Mouse (Mus musculus) heart, embryonic 16.5 days (tissue): ENCODE data around the gene Trip12. TPM values are rescaled to one million over a fixed set of nuclear protein-coding genes. Genes with fewer than 3 reads are reported as not detected.

Source experiments
- ATAC-seq: fragments of 200-750 bp; cut with Nextera tagmentation; replicated peaks from 2 replicates; pipeline ENCODE4 v1.8.0; 2017; ENCODE audit warnings: moderate number of reproducible peaks; ENCODE audit not compliant: insufficient read depth, low FRiP score; ENCODE audit errors: extremely low read depth
- H3K27ac ChIP-seq: fragments of 300-500 bp; sonication (generic); 2 replicates; pipeline ENCODE4 v1.5.1; 2014; ENCODE audit warnings: mild to moderate bottlenecking, low read length, control low read depth, moderate library complexity
- H3K27me3 ChIP-seq: fragments of 300-500 bp; sonication (generic); 2 replicates; pipeline ENCODE4 v1.6.1; 2014; ENCODE audit warnings: low read length, mixed read lengths; ENCODE audit not compliant: control insufficient read depth, insufficient read depth
- H3K36me3 ChIP-seq: fragments of 300-500 bp; sonication (generic); 2 replicates; pipeline ENCODE4 v1.6.1; 2014; ENCODE audit not compliant: control insufficient read depth, insufficient read depth
- H3K4me1 ChIP-seq: fragments of 300-500 bp; sonication (generic); 2 replicates; pipeline ENCODE4 v1.6.1; 2014; ENCODE audit warnings: low read length, mixed read lengths; ENCODE audit not compliant: control insufficient read depth, insufficient read depth
- H3K4me2 ChIP-seq: fragments of 300-500 bp; sonication (generic); 2 replicates; pipeline ENCODE4 v1.6.1; 2014; ENCODE audit warnings: low read depth, mild to moderate bottlenecking, control low read depth, low read length
- H3K4me3 ChIP-seq: fragments of 300-500 bp; sonication (generic); 2 replicates; pipeline ENCODE4 v1.5.1; 2014; ENCODE audit warnings: mild to moderate bottlenecking, control low read depth, low read length
- H3K9ac ChIP-seq: fragments of 300-500 bp; sonication (generic); 2 replicates; pipeline ENCODE4 v1.6.1; 2014; ENCODE audit warnings: low read length, control low read depth
- H3K9me3 ChIP-seq: fragments of 300-500 bp; sonication (generic); replicated peaks from 2 replicates; pipeline ENCODE4 v1.6.1; 2016; ENCODE audit warnings: low read length; ENCODE audit not compliant: control insufficient read depth
- WGBS: fragments of 180-500 bp; shearing (Covaris S2); extraction: QIAGEN DNeasy Blood & Tissue Kit; methylation state at CpG from one replicate; pipeline ENCODE4 v1.1.7; 2014; 5-methylcytosine and 5-hydroxymethylcytosine counted together
- polyA plus RNA-seq: library from polyadenylated mRNA; unstranded; fragments of >200 nt; fragmentation: Nextera tagmentation; extraction: Ambion mirVana; gene quantifications from 2 replicates; pipeline ENCODE4 v1.2.1, GENCODE M21; 2015

Trip12 gene
- polyA plus RNA-seq, 1 experiment from 2014 or later = 48.9 TPM

DNA sequence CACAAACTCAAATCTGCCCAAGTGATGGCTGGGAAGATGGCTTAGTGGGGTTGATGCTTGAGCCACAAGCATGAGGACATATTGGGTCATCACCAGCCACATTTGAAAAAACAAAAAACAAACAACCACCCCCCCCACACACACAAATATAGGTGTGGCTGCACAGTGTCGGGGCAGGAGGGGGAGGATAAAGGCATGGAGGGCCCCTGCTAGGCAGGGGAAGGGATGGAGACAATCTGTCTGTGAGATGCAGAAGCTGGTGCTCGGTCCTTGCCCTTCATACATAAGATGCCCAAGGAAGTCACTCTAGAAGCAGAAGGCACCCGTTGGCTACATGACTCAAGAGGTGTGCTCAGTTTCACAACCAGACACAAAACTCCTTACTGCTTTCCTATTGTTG, 118.4 kb downstream of the Trip12 start:
- Histone ChIP-seq H3K36me3 (peaks cover 31% of the 10 kb centered on the region), H3K27ac (no peak overlapping the region), H3K27me3 (no peaks in the 10 kb centered on the region), H3K9ac (no peak overlapping the region), H3K9me3 (no peaks in the 10 kb centered on the region), H3K4me1 (peaks cover 15% of the 10 kb centered on the region), H3K4me2 (no peak overlapping the region), H3K4me3 (no peak overlapping the region)
- no peak for ATAC-seq
- WGBS = 81% methylated on average over 3 of the region's 3 CpGs

DNA sequence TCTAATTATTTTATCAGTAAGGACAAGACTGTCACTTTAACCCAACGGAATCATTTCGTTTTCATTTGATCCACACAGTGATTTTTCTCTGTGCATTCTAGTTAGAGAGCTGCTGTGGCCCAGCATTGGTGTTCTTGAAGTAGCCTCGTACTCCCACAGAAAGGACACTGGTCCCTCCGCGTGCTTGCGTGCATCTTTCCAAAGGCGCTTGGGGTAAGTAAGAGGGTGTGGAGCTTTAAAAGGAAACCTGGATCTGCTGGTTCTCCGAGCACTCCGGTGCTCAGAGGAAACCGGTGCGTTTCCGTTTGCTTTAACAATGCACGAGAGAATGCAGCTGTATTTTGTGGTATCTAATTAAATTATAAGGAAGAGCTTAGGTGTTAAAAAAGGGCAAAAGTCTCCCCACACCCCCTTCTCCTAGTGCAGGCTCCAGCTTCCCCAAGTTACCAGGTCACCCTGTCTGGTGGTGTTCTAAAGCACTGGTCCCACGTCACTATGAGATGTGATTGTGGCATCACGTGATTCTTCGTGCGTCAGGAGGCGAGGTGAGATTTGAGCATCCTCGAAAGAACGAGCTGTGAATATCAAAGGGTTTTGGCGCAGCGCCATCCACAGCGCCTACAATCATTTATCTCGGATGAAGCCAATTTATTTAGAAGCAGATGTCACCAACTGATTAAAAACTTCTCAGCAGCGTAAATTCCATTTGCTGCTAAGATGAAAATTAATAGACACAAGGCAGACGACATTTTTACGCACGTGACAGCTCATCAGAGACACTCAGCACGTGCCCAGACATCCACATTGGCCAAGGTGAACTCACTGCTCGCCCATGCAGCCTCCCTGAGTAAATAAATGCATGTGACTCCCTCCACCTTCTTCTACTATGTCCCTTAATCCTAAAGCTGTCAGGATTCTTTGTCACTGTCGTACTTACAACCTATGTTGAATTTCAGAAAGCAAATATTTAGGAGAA, 130.2 kb downstream of the Trip12 start:
- Histone ChIP-seq H3K4me1 (peaks cover 7% of the 10 kb centered on the region), H3K9ac (no peak overlapping the region), H3K36me3 (no peaks in the 10 kb centered on the region), H3K4me2 (peak overlapping the region; percentile 49), H3K9me3 (no peaks in the 10 kb centered on the region), H3K27ac (no peak overlapping the region), H3K4me3 (peak overlapping the region; percentile 20), H3K27me3 (0 out of 2 replicates have a peak, but pooled peaks cover 8% of the 10 kb centered on the region)
- WGBS = 12% methylated on average over 31 of the region's 31 CpGs
- no peak for ATAC-seq

DNA sequence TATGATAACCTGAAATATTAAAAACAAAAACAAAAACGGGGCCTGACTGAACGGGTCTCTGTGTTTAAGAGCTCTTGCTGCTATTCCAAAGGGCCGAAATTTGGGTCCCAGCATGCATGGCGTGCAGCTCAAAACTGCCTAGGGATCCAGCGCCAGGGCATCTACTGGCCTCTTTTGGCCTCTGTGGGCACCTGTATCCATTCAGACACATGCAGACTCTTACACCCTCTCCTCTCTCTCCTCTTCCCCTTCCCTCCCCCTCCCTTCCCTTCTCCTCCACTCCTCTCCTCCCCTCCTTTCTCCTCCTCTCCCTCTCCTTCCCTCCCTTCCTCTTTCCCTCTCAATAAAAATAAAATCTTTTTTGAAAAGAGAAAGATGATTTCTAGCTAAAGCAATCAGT, 130.9 kb downstream of the Trip12 start:
- WGBS = 29% methylated on average over 5 of the region's 5 CpGs
- Histone ChIP-seq H3K27ac (no peak overlapping the region), H3K4me2 (peak overlapping the region; percentile 49; the same call in 1 of the 2 replicates), H3K36me3 (no peaks in the 10 kb centered on the region), H3K4me1 (peaks cover 7% of the 10 kb centered on the region), H3K9ac (no peak overlapping the region), H3K9me3 (no peaks in the 10 kb centered on the region), H3K27me3 (0 out of 2 replicates have a peak, but pooled peaks cover 8% of the 10 kb centered on the region), H3K4me3 (no peak overlapping the region)
- ATAC-seq = no peak

DNA sequence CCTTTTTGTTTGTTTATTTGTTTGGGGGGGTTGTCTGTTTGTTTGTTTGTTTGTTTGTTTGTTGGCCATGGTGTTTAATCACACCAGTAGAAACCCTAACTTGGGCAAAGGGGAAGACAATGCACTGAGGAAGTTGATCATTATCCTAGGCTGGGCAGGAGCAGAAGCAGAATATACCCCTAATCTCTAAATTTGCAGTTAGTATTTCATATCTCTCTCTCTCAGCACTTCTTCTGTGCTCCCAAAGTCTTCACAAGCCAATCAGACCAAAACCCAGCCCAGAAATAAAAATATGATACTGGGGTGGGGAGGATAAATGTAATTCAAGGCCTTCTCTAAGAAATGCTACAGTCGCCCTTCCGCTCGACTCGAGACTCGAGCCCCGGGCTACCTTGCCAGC, 140.1 kb downstream of the Trip12 start:
- H3K36me3 ChIP-seq = no peaks in the 10 kb centered on the region
- H3K4me1 ChIP-seq = peaks cover 3% of the 10 kb centered on the region; the same call in 1 of the 2 replicates
- WGBS = 96% methylated on average over 6 of the region's 6 CpGs
- H3K9me3 ChIP-seq = no peaks in the 10 kb centered on the region
- ATAC-seq = no peak
- no peak overlapping the region for H3K4me2 ChIP-seq
- H3K27ac ChIP-seq = no peak overlapping the region
- H3K9ac ChIP-seq = no peak overlapping the region
- peaks cover 12% of the 10 kb centered on the region for H3K27me3 ChIP-seq
- no peak overlapping the region for H3K4me3 ChIP-seq

DNA sequence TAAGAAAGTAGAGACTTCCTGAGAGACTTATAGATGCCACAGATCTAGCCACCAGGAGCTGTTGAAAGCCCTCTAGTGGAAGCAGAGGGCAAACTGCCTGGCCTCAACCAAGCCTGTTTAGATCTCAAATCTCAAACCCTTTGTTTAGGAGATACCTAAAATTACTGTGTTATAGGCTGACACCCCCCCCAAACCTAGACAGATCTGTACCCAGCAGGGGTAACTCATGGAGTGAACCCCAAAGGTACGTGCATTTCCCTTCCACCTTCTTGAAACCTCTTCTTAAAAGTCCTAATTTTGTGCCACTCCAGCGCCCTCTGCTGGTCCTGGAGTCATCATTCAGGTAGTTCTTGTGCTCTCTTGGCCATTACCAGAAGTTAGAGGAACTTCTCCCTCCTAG, 143.2 kb downstream of the Trip12 start:
- H3K4me2 ChIP-seq = no peak overlapping the region
- no peaks in the 10 kb centered on the region for H3K9me3 ChIP-seq
- no peak overlapping the region for H3K27ac ChIP-seq
- H3K27me3 ChIP-seq = peaks cover 26% of the 10 kb centered on the region
- no peak overlapping the region for H3K9ac ChIP-seq
- no peak overlapping the region for H3K4me3 ChIP-seq
- ATAC-seq = no peak
- WGBS = 9% methylated on average over 2 of the region's 2 CpGs
- no peaks in the 10 kb centered on the region for H3K36me3 ChIP-seq
- H3K4me1 ChIP-seq = peaks cover 3% of the 10 kb centered on the region; the same call in 1 of the 2 replicates

DNA sequence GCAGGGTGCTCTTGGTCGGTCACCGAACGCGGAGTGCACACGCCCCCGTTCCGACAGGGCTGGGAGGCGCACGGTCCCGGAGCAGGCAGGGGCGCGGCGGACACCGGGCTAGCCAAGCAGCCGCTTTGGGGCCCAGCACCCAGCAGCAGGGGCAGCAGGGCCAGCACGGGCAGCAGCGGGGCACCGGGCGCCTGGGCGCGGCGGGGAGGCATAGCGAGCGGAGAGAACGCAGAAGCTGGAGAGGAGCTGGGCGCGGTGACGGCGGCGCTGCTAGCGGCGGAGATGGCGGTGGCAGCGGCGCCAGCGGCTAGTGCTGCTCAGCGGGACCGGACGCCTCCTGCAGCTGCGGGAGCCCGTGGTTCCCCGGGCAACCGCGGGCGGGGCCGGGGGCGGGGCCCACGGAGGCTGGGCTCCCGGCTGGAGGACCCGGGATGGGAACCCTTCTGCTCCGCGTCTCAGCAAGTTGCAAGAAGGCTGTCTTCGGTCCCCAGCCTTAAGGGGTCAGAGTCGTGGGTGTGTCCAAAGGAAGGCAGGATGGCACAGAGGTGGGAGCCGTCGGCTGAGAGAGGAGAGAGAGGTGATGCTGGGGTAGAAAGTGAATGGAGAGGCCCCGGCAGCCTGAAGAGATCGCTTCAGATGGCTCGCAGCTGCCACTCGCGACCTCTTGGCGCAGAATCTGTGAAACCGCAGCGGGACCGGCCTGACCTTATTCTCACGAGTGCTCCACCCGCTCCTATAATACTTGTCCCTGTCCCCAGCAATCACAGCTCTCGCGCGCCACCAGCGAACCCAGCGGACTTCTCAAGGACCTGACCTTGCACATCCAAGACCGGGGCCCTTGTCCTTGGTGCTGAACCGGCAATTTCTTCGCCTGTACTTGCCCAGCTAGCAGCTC, 144.6 kb downstream of the Trip12 start, which contains the start of gene Dner:
Gene Dner (minus strand): TSS at position 705 of the 895 bp plus-strand sequence.
- Histone ChIP-seq H3K27ac (no peak within 1 kb of the TSS), H3K4me2 (peak within 1 kb of the TSS; percentile 86), H3K27me3 (peaks cover 26% of the 10 kb centered on the region), H3K4me3 (peak within 1 kb of the TSS; percentile 55), H3K9ac (no peak within 1 kb of the TSS), H3K36me3 (no peaks in the 10 kb centered on the region), H3K4me1 (peaks cover 3% of the 10 kb centered on the region; the same call in 1 of the 2 replicates), H3K9me3 (no peaks in the 10 kb centered on the region)
- under 1% methylated on average over 73 of the region's 75 CpGs for WGBS
- ATAC-seq = peak; percentile 63

DNA sequence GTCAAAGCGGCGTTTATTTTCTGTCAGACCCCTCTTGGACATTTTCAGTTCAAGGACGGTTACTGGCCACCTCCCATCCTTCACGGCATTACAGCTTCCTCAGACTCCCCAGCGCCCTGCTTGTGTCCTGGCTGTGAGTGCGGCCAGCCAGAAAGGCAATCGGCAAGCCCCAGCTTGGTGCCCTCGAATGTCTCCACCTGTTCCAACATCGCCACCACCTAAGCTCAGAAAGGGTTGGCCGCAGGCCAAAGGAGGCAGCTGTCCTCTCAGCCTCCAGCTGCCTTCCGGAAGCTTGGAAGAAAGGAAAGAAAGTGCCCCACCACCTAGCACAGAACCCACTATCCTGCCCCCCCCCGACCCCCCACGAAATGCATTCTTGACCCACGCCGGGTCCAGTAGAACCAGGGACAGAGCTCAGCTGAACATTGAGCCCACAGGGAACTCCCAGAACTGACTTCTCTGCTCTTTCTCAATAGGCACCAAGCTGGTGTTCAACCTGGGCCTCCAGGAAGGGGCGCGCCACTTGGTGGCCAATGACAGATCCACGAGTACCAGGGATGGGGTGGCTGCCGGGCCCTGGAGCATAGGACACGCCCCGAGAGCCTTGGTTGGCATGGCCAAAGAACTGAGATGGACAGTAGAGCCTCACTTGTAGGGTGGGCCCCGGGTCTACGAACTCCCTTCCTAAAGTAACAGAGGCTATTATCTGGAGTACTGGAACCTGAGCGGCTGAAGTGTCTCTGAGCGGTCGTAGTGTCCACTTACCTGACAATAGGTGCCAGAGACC, 145.4 kb downstream of the Trip12 start:
- no peaks in the 10 kb centered on the region for H3K36me3 ChIP-seq
- peaks cover 3% of the 10 kb centered on the region; the same call in 1 of the 2 replicates for H3K4me1 ChIP-seq
- no peaks in the 10 kb centered on the region for H3K9me3 ChIP-seq
- H3K27me3 ChIP-seq = peaks cover 26% of the 10 kb centered on the region
- 12% methylated on average over 26 of the region's 26 CpGs for WGBS
- H3K27ac ChIP-seq = no peak overlapping the region
- no peak overlapping the region for H3K9ac ChIP-seq
- peak overlapping the region; percentile 86 for H3K4me2 ChIP-seq
- no peak for ATAC-seq
- peak overlapping the region; percentile 55 for H3K4me3 ChIP-seq

DNA sequence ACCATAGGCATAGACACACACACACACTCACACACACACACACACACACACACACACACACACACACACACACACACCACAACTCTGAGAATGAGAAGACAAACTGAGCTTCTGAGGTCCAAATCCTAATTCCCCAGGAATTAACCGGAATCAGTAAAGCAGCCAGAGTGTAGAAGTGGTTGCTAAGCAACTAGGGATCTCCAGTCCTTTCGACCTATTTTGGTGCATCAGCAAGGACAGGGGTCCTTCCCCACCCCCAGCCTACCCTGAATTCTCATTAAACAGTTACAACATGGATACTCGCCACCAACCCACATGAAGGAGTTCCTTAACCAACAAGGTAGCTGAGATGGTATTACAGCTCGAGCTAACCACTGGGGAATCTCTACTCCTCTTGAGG, 162.4 kb downstream of the Trip12 start:
- H3K27ac ChIP-seq = no peak overlapping the region
- H3K27me3 ChIP-seq = no peaks in the 10 kb centered on the region
- no peak overlapping the region for H3K4me3 ChIP-seq
- H3K4me2 ChIP-seq = no peak overlapping the region
- no peak for ATAC-seq
- H3K4me1 ChIP-seq = no peaks in the 10 kb centered on the region
- 53% methylated on average over 4 of the region's 4 CpGs for WGBS
- H3K9ac ChIP-seq = no peak overlapping the region
- no peaks in the 10 kb centered on the region for H3K36me3 ChIP-seq
- no peaks in the 10 kb centered on the region for H3K9me3 ChIP-seq
